Mouse (Mus musculus) lung, adult 2 months (tissue): Measurements from ENCODE around the gene Rras.

Experiments
- CTCF ChIP-seq: fragments of 200-500 bp; IDR thresholded peaks from 2 replicates; pipeline ENCODE4 v1.5.1; 2011; ENCODE audit warnings: mild to moderate bottlenecking, low read length, control low read depth; ENCODE audit not compliant: insufficient read depth
- POLR2A ChIP-seq: fragments of 200-500 bp; IDR thresholded peaks from 2 replicates; pipeline ENCODE4 v1.6.1; 2011; ENCODE audit warnings: low read depth, mild to moderate bottlenecking, control low read depth, low read length, borderline replicate concordance; ENCODE audit errors: extremely low read depth

DNA sequence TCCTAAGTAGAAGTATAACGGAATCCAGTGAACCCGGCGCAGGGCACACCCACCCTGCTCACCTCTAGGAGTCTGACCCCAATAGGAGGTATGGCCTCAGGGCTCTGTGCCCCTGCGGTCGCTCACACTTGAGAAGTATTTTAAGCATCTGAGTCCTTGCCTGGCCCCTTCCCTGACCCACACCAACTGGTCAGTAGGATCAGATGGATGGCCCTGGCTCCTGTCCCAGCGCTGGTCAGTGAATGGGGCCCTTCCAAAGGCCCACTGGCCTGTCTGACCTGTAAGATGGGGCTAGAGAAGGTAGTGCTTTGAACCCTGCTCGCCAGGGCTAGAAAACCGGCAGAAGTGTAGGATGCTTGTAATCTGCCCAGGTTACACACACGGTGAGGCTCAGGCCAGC, 23.1 kb downstream of the Rras start:
- no peak for TF ChIP-seq CTCF
- no peak for TF ChIP-seq POLR2A
